Mouse (Mus musculus) midbrain, embryonic 15.5 days (tissue): ENCODE measurements around the gene Pnmal2. TPM values are rescaled to one million over a fixed set of nuclear protein-coding genes. Genes with fewer than 3 reads are reported as not detected.

Experiments
- ATAC-seq: fragments of 200-750 bp; cut with Nextera tagmentation; replicated peaks from 2 replicates; pipeline ENCODE4 v1.8.0; 2017; ENCODE audit warnings: moderate TSS enrichment
- H3K27ac ChIP-seq: fragments of 300-500 bp; sonication (generic); 2 replicates; pipeline ENCODE4 v1.5.1; 2015; ENCODE audit warnings: mild to moderate bottlenecking, inconsistent platforms
- H3K27me3 ChIP-seq: fragments of 300-500 bp; sonication (generic); replicated peaks from 2 replicates; pipeline ENCODE4 v1.6.1; 2015; ENCODE audit warnings: inconsistent platforms
- H3K36me3 ChIP-seq: fragments of 300-500 bp; sonication (generic); replicated peaks from 2 replicates; pipeline ENCODE4 v1.6.1; 2015; ENCODE audit warnings: inconsistent platforms
- H3K4me1 ChIP-seq: fragments of 300-500 bp; sonication (generic); 2 replicates; pipeline ENCODE4 v1.6.1; 2015; ENCODE audit warnings: inconsistent platforms
- H3K4me2 ChIP-seq: fragments of 300-500 bp; sonication (generic); 2 replicates; pipeline ENCODE4 v1.6.1; 2015; ENCODE audit warnings: inconsistent platforms, mild to moderate bottlenecking, moderate library complexity
- H3K4me3 ChIP-seq: fragments of 300-500 bp; sonication (generic); 2 replicates; pipeline ENCODE4 v1.5.1; 2015; ENCODE audit warnings: mild to moderate bottlenecking, inconsistent platforms
- H3K9ac ChIP-seq: fragments of 300-500 bp; sonication (generic); 2 replicates; pipeline ENCODE4 v1.6.1; 2015; ENCODE audit warnings: mild to moderate bottlenecking, inconsistent platforms
- H3K9me3 ChIP-seq: fragments of 300-500 bp; sonication (generic); 2 replicates; pipeline ENCODE4 v1.6.1; 2016; ENCODE audit warnings: inconsistent platforms
- WGBS: fragments of 180-500 bp; shearing (Covaris S2); methylation state at CpG from one replicate; pipeline ENCODE4 v1.1.7; 2015; ENCODE audit warnings: mixed read lengths; 5-methylcytosine and 5-hydroxymethylcytosine counted together
- polyA plus RNA-seq: library from polyadenylated mRNA; unstranded; fragments of >200 nt; fragmentation: Nextera tagmentation; extraction: Ambion mirVana; gene quantifications from 2 replicates; pipeline ENCODE4 v1.2.1, GENCODE M21; 2015

The Pnmal2 gene
- 198 and 205 TPM in 2 replicates for polyA plus RNA-seq

DNA sequence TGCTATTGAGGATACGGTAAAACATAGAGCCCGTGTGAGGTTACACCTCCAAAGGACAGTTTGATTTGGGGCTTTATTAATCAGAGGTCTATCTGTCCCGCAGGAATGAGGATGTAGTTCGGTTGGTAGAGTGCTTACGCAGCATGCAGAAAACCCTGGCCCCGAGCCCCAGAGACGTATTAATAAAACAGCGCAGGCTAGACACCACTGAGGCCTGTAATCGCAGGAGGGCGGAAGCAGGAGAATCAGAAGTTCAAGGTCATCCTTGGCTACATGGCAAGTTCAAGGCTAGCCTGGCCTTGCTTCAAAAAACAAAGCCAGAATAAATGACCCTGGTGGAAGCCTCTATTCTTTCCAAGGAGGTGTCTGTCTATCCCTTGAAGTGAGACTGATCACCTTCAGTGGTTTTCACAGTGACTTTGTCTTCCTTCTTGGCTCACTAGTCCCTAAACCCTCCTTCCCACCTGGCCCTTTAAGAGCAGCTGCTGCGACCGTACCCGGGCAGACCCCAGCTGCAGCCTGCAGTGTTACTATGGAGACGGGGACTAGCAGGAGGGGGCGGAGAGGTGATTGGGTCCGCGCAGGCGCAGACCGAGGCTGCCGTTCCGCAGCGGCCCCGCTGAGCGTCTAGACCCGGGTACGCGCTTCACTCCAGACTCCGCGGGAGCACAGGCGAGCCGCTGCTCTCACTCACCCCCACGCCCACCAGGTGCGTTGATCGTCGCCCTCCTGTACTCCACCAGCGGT, at the start of gene Pnmal2:
Gene Pnmal2, plus strand, starts transcription at position 622 of the 747 bp plus-strand sequence.
- peak; percentile 90 for ATAC-seq
- Histone ChIP-seq H3K9ac (peak within 1 kb of the TSS; percentile 88), H3K36me3 (no peaks in the 10 kb centered on the region), H3K27me3 (no peaks in the 10 kb centered on the region), H3K4me2 (peak within 1 kb of the TSS; percentile 86), H3K4me1 (peaks cover 78% of the 10 kb centered on the region), H3K9me3 (no peaks in the 10 kb centered on the region), H3K4me3 (peak within 1 kb of the TSS; percentile 61), H3K27ac (peak within 1 kb of the TSS; percentile 96)
- 9% methylated on average over 36 of the region's 36 CpGs for WGBS

- no peaks in the 10 kb centered on the region for H3K36me3 ChIP-seq
- H3K4me2 ChIP-seq: peak overlapping the region; percentile 48
- H3K27me3 ChIP-seq: peaks cover 3% of the 10 kb centered on the region; the same call in 1 of the 2 replicates
- peak overlapping the region; percentile 48 for H3K27ac ChIP-seq
- peaks cover 27% of the 10 kb centered on the region for H3K4me1 ChIP-seq
- peak overlapping the region; percentile 22 for H3K4me3 ChIP-seq
- WGBS: 1% methylated on average over 24 of the region's 24 CpGs
- ATAC-seq: peak; percentile 19
- no peaks in the 10 kb centered on the region for H3K9me3 ChIP-seq
- H3K9ac ChIP-seq: no peak overlapping the region
Measured at GRCm38 (mm10) chr7:16895000-16895399, 49.5 kb upstream of the Pnmal2 start.

DNA sequence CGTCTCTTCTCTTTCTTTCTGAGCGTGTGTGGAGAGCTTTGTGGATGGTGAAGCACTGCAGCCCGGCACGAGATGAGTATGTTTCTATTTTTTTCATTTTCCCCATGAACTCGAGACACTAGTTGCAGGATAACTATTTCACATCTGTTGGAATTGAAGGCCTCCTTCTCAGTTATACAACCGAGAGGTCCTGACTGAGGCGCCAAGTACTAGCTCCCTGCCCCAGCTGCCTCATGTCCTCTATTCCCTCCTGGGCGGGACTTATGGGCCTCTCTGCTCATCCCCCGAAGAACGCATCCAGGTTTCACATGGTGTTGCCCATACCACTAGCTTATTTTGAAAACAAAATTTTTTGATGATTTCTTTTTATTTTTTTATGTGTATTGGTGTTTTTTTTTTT, 49.0 kb upstream of the Pnmal2 start:
- Histone ChIP-seq H3K4me3 (peak overlapping the region; percentile 22), H3K4me1 (peaks cover 31% of the 10 kb centered on the region), H3K27me3 (peaks cover 3% of the 10 kb centered on the region; the same call in 1 of the 2 replicates), H3K4me2 (peak overlapping the region; percentile 48), H3K9ac (no peak overlapping the region), H3K9me3 (no peaks in the 10 kb centered on the region), H3K27ac (no peak overlapping the region), H3K36me3 (no peaks in the 10 kb centered on the region)
- WGBS: 29% methylated on average over 10 of the region's 10 CpGs
- ATAC-seq: no peak

- Histone ChIP-seq H3K9me3 (no peaks in the 10 kb centered on the region), H3K4me1 (peaks cover 10% of the 10 kb centered on the region), H3K4me2 (no peak overlapping the region), H3K4me3 (no peak overlapping the region), H3K27ac (0 out of 2 replicates have a peak overlapping the region, but pooled peaks have one; percentile 6), H3K36me3 (no peaks in the 10 kb centered on the region), H3K27me3 (no peaks in the 10 kb centered on the region), H3K9ac (no peak overlapping the region)
- ATAC-seq: no peak
- WGBS: 19% methylated on average over 5 of the region's 5 CpGs
Measured at GRCm38 (mm10) chr7:16900526-16900925, 44.0 kb upstream of the Pnmal2 start.

- no peaks in the 10 kb centered on the region for H3K9me3 ChIP-seq
- no peaks in the 10 kb centered on the region for H3K27me3 ChIP-seq
- no peak overlapping the region for H3K4me3 ChIP-seq
- no peak overlapping the region for H3K9ac ChIP-seq
- H3K4me2 ChIP-seq: no peak overlapping the region
- WGBS: 64% methylated on average over 2 of the region's 2 CpGs
- peaks cover 14% of the 10 kb centered on the region for H3K4me1 ChIP-seq
- no peak overlapping the region for H3K27ac ChIP-seq
- no peaks in the 10 kb centered on the region for H3K36me3 ChIP-seq
- ATAC-seq: no peak
Measured at GRCm38 (mm10) chr7:16903439-16903955, 41.0 kb upstream of the Pnmal2 start.

- H3K9me3 ChIP-seq: no peaks in the 10 kb centered on the region
- no peak overlapping the region for H3K27ac ChIP-seq
- ATAC-seq: no peak
- no peak overlapping the region for H3K9ac ChIP-seq
- H3K4me1 ChIP-seq: peaks cover 14% of the 10 kb centered on the region
- H3K4me3 ChIP-seq: no peak overlapping the region
- H3K36me3 ChIP-seq: no peaks in the 10 kb centered on the region
- H3K4me2 ChIP-seq: no peak overlapping the region
- 47% methylated on average over 9 of the region's 10 CpGs for WGBS
- H3K27me3 ChIP-seq: no peaks in the 10 kb centered on the region
Measured at GRCm38 (mm10) chr7:16904120-16904675, 40.3 kb upstream of the Pnmal2 start.

DNA sequence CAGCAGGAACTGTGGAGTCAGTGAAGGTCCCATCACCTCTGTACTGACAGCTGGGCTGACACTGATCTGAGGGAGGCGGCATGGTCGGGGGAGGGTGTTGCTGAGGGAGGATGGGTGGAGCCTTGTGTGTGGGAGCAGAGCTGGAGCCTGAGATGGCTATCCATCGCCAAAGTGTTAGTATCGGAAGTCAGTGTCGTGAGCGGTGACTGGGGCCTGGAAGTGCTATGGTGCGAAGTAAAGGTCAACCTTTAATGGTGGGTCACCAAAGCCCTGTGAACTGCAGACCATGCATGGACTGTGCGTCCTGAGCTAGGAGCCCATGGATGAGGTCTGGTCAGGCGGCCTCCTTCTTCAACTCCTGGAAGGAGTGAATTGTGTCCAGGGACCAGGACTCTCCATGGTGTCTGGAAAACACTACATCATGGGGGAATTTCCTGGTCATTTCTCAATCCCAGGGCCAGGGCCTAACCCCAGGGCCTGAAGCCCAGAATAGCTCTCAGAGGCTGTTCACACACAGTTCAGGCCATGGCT, 38.9 kb upstream of the Pnmal2 start:
- H3K27ac ChIP-seq: no peak overlapping the region
- no peak for ATAC-seq
- H3K9ac ChIP-seq: no peak overlapping the region
- H3K4me3 ChIP-seq: no peak overlapping the region
- no peak overlapping the region for H3K4me2 ChIP-seq
- no peaks in the 10 kb centered on the region for H3K27me3 ChIP-seq
- H3K36me3 ChIP-seq: no peaks in the 10 kb centered on the region
- WGBS: 70% methylated on average over 9 of the region's 9 CpGs
- H3K4me1 ChIP-seq: peaks cover 9% of the 10 kb centered on the region
- H3K9me3 ChIP-seq: no peaks in the 10 kb centered on the region

DNA sequence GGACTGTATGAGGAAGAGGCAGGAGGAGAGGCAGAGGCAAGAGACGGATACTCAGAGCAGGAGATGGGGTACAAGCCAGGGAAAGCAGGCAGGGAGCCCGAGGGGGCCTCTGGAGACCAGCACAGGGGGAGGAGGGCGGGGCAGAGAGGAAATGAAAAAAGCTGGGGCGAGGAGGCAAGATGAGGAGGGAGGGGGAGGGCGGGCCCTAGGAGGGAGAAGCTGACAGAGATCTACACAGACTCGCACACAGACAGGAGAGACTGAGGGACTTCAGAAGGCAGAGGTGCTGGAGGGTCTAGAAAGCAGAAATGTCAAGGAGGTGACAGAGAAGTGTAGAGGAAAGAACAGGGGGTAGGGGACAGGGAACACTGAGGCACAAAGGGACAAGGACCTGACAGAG, 38.2 kb upstream of the Pnmal2 start, which contains the start of gene Ptgir:
Gene Ptgir, plus strand, starts transcription at position 210 of the 400 bp plus-strand sequence.
- peaks cover 4% of the 10 kb centered on the region; the same call in 1 of the 2 replicates for H3K4me1 ChIP-seq
- H3K27me3 ChIP-seq: no peaks in the 10 kb centered on the region
- no peak within 1 kb of the TSS for H3K4me2 ChIP-seq
- no peaks in the 10 kb centered on the region for H3K36me3 ChIP-seq
- no peak within 1 kb of the TSS for H3K27ac ChIP-seq
- ATAC-seq: no peak
- 13% methylated on average over 6 of the region's 6 CpGs for WGBS
- no peak within 1 kb of the TSS for H3K4me3 ChIP-seq
- no peak within 1 kb of the TSS; the same call in 1 of the 2 replicates for H3K9ac ChIP-seq
- no peaks in the 10 kb centered on the region for H3K9me3 ChIP-seq

- Histone ChIP-seq H3K9me3 (no peaks in the 10 kb centered on the region), H3K4me1 (peaks cover 4% of the 10 kb centered on the region; the same call in 1 of the 2 replicates), H3K27ac (no peak overlapping the region), H3K36me3 (no peaks in the 10 kb centered on the region), H3K27me3 (no peaks in the 10 kb centered on the region), H3K4me2 (no peak overlapping the region), H3K9ac (no peak overlapping the region), H3K4me3 (no peak overlapping the region)
- WGBS: 93% methylated on average over 41 of the region's 41 CpGs
- ATAC-seq: no peak
Measured at GRCm38 (mm10) chr7:16906889-16907559, 37.5 kb upstream of the Pnmal2 start.

GRCm38 (mm10) chr7:16907842-16908241, 36.6 kb upstream of the Pnmal2 start:
- Histone ChIP-seq H3K4me3 (no peak overlapping the region), H3K27ac (no peak overlapping the region), H3K36me3 (no peaks in the 10 kb centered on the region), H3K9me3 (no peaks in the 10 kb centered on the region), H3K4me2 (no peak overlapping the region), H3K9ac (no peak overlapping the region), H3K4me1 (peaks cover 4% of the 10 kb centered on the region; the same call in 1 of the 2 replicates), H3K27me3 (no peaks in the 10 kb centered on the region)
- 73% methylated on average over 7 of the region's 7 CpGs for WGBS
- no peak for ATAC-seq

GRCm38 (mm10) chr7:16908367-16908766, 36.1 kb upstream of the Pnmal2 start:
- Histone ChIP-seq H3K36me3 (no peaks in the 10 kb centered on the region), H3K27me3 (no peaks in the 10 kb centered on the region), H3K4me3 (no peak overlapping the region), H3K4me2 (no peak overlapping the region), H3K27ac (no peak overlapping the region), H3K4me1 (peaks cover 4% of the 10 kb centered on the region; the same call in 1 of the 2 replicates), H3K9ac (no peak overlapping the region), H3K9me3 (no peaks in the 10 kb centered on the region)
- 48% methylated on average over 11 of the region's 11 CpGs for WGBS
- no peak for ATAC-seq

GRCm38 (mm10) chr7:16908859-16909258, 35.6 kb upstream of the Pnmal2 start:
- Histone ChIP-seq H3K4me1 (peaks cover 4% of the 10 kb centered on the region; the same call in 1 of the 2 replicates), H3K27ac (no peak overlapping the region), H3K4me2 (no peak overlapping the region), H3K36me3 (no peaks in the 10 kb centered on the region), H3K4me3 (no peak overlapping the region), H3K27me3 (no peaks in the 10 kb centered on the region), H3K9me3 (no peaks in the 10 kb centered on the region), H3K9ac (no peak overlapping the region)
- 66% methylated on average over 11 of the region's 11 CpGs for WGBS
- no peak for ATAC-seq
